Mouse (Mus musculus) heart, embryonic 12.5 days (tissue): ENCODE measurements around the gene Apaf1. TPM values are rescaled to one million over a fixed set of nuclear protein-coding genes. Genes with fewer than 3 reads are reported as not detected.

Source experiments
- ATAC-seq: fragments of 200-750 bp; cut with Nextera tagmentation; 2 replicates; pipeline ENCODE4 v1.8.0; 2017; ENCODE audit warnings: moderate TSS enrichment, moderate library complexity; ENCODE audit not compliant: insufficient number of reproducible peaks, low FRiP score
- H3K27ac ChIP-seq: fragments of 300-500 bp; sonication (generic); 2 replicates; pipeline ENCODE4 v1.5.1; 2016; ENCODE audit warnings: mild to moderate bottlenecking, moderate library complexity; ENCODE audit not compliant: poor library complexity, severe bottlenecking
- H3K27me3 ChIP-seq: fragments of 300-500 bp; sonication (generic); replicated peaks from 2 replicates; pipeline ENCODE4 v1.6.1; 2016; ENCODE audit warnings: mild to moderate bottlenecking, moderate library complexity
- H3K36me3 ChIP-seq: fragments of 300-500 bp; sonication (generic); 2 replicates; pipeline ENCODE4 v1.6.1; 2016; ENCODE audit warnings: mild to moderate bottlenecking, moderate library complexity
- H3K4me1 ChIP-seq: fragments of 300-500 bp; sonication (generic); replicated peaks from 2 replicates; pipeline ENCODE4 v1.6.1; 2016; ENCODE audit warnings: mild to moderate bottlenecking
- H3K4me2 ChIP-seq: fragments of 300-500 bp; sonication (generic); 2 replicates; pipeline ENCODE4 v1.6.1; 2016; ENCODE audit warnings: mild to moderate bottlenecking, moderate library complexity
- H3K4me3 ChIP-seq: fragments of 300-500 bp; sonication (generic); 2 replicates; pipeline ENCODE4 v1.5.1; 2016; ENCODE audit warnings: mild to moderate bottlenecking
- H3K9ac ChIP-seq: fragments of 300-500 bp; sonication (generic); 2 replicates; pipeline ENCODE4 v1.6.1; 2016; ENCODE audit warnings: mild to moderate bottlenecking, moderate library complexity
- H3K9me3 ChIP-seq: fragments of 300-500 bp; sonication (generic); replicated peaks from 2 replicates; pipeline ENCODE4 v1.6.1; 2016; ENCODE audit warnings: mild to moderate bottlenecking, moderate library complexity
- WGBS: fragments of 180-500 bp; shearing (Covaris S2); methylation state at CpG from one replicate; pipeline ENCODE4 v1.1.7; 2016; 5-methylcytosine and 5-hydroxymethylcytosine counted together
- polyA plus RNA-seq: library from polyadenylated mRNA; unstranded; fragments of >200 nt; fragmentation: Nextera tagmentation; extraction: Ambion mirVana; gene quantifications from 2 replicates; pipeline ENCODE4 v1.2.1, GENCODE M21; 2016

The Apaf1 gene
- polyA plus RNA-seq, 1 experiment from 2014 or later = 23.1 TPM

GRCm38 (mm10) chr10:90947043-90947442 is 135.5 kb downstream of the Apaf1 start:
- no peaks in the 10 kb centered on the region for H3K36me3 ChIP-seq
- H3K4me3 ChIP-seq = no peak overlapping the region
- 89% methylated on average over 6 of the region's 6 CpGs for WGBS
- H3K9me3 ChIP-seq = no peaks in the 10 kb centered on the region
- no peak for ATAC-seq
- no peak overlapping the region for H3K27ac ChIP-seq
- no peak overlapping the region for H3K9ac ChIP-seq
- H3K4me2 ChIP-seq = no peak overlapping the region
- no peaks in the 10 kb centered on the region for H3K27me3 ChIP-seq
- no peaks in the 10 kb centered on the region for H3K4me1 ChIP-seq

GRCm38 (mm10) chr10:90942001-90942700 is 140.4 kb downstream of the Apaf1 start:
- Histone ChIP-seq H3K4me2 (no peak overlapping the region), H3K9me3 (no peaks in the 10 kb centered on the region), H3K27ac (no peak overlapping the region), H3K4me1 (no peaks in the 10 kb centered on the region), H3K4me3 (no peak overlapping the region), H3K9ac (no peak overlapping the region), H3K27me3 (no peaks in the 10 kb centered on the region), H3K36me3 (no peaks in the 10 kb centered on the region)
- 75% methylated on average over 14 of the region's 14 CpGs for WGBS
- no peak for ATAC-seq

GRCm38 (mm10) chr10:90940521-90941520 is 141.7 kb downstream of the Apaf1 start:
- 79% methylated on average over 15 of the region's 15 CpGs for WGBS
- Histone ChIP-seq H3K4me2 (no peak overlapping the region), H3K36me3 (no peaks in the 10 kb centered on the region), H3K9me3 (no peaks in the 10 kb centered on the region), H3K4me1 (no peaks in the 10 kb centered on the region), H3K4me3 (no peak overlapping the region), H3K27ac (no peak overlapping the region), H3K9ac (no peak overlapping the region), H3K27me3 (no peaks in the 10 kb centered on the region)
- ATAC-seq = no peak

Other genes with a start within 250 kb of the Apaf1 start
- gene Ikbip, start 170 bp upstream of the Apaf1 start, polyA plus RNA-seq = 46.7 and 49.6 TPM in 2 replicates
- 782 and 785 TPM in 2 replicates for gene Slc25a3, start 41.3 kb upstream of the Apaf1 start, polyA plus RNA-seq
- gene Tmpo, start 98.5 kb upstream of the Apaf1 start, polyA plus RNA-seq = 203 and 212 TPM in 2 replicates